Mouse (Mus musculus) ZHBTc4 (cell line): ENCODE data around the gene Eif1.
A peak's percentile ranks its signal among the peaks of the same experiment; 100 is the strongest.
"Not testable (repeated sequence)": the region's sequence is repeated elsewhere in the genome, so short reads cannot be mapped to it uniquely, and the experiment has no call there.

ENCODE experiments used
- DNase-seq: peaks from one replicate; pipeline ENCODE4 v3.0.0-alpha.2; 2011; ENCODE audit warnings: low read depth, low spot score

Gene Eif1

DNA sequence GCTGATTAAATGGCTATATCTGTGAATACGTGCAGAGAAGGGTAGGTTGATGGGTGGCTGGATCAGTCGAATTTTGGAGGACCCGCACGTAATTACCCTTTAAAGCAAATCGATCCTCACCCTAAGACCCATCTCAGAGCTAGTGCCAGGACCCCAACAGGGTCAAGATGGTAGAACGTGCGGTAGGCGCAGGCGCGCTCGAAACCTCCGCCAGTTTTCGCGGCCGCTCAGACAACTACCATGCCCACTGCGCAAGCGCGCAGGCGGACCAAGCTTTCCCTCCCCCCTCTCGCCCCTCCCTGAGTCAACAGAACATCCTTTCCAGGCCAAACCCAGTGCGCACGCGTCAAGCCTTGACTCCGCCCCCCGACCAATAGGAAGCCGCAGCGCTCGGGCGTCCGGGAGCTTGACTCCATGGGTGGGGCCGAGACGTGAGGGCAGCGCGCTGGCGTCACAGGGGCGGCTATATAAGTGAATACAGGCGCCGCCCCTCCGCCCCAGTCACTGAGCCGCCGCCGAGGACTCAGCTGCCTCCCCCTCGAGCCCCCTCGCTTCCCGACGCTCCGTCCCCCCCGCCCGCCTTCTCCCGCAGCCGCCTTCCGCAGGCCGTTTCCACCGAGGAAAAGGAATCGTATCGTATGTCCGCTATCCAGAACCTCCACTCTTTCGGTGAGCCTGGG lies at the start of gene Eif1:
Gene Eif1, plus strand, starts transcription at position 394 of the 680 bp plus-strand sequence.
- DNase-seq = peak; percentile 100

DNA sequence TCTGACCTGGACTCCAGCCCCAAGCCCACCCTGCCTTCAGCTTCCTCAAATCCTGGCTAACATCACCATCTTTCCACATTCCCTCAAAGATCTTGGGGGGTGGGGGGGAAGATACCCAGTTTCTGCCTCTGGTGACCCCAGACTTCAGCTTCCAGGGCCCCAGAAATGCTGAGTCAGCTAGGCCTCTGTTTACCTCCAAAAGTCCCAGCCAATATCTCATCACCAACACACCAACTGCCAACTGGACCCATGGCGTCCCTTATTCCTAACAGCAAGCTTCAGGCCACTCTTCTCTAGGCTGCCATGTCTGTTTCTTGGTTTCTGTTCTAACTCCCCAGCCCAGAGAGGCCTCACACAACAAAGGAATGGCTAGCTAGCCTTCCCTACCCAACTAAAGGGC lies 47.8 kb upstream of the Eif1 start:
- no peak for DNase-seq

DNA sequence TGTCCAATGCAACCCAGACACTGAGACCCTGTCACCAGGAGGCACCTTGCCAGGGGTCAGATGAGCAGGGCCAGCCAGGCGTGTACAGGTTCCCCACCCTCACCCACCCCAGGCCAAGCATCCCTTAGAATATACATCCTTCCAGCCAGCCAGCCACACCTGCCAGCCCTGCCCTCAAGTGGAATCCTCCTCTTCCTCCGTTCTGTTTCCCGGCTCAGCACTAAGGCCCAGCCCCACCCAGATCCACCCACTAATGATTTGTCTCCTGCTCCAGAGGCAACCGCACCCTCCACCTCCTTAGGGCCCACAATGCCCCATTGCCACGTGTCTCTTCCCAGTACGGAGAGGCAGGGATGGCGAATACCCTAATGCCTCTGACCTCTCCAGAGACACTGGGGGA lies 45.0 kb upstream of the Eif1 start:
- peak; percentile 92 for DNase-seq

DNA sequence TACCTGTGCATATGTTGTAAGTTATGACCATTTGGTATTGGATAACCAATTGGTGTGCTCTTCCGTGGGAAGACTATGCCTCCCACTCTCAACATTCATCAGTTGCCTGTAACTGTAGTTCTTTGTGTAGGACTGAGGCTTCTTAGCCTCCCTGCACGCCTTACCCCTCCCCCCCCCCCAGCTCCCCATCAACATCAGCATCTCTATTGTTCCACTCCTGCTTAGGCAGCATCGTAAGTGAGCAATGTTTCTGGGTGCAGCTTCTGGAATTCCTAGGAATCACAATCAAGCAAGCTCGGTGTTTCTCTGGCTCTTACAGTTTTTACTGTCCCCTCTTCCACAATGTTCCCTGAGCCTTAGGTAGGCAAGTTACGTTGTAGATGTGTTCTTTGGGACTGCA lies 44.2 kb upstream of the Eif1 start:
- DNase-seq = peak; percentile 88

DNA sequence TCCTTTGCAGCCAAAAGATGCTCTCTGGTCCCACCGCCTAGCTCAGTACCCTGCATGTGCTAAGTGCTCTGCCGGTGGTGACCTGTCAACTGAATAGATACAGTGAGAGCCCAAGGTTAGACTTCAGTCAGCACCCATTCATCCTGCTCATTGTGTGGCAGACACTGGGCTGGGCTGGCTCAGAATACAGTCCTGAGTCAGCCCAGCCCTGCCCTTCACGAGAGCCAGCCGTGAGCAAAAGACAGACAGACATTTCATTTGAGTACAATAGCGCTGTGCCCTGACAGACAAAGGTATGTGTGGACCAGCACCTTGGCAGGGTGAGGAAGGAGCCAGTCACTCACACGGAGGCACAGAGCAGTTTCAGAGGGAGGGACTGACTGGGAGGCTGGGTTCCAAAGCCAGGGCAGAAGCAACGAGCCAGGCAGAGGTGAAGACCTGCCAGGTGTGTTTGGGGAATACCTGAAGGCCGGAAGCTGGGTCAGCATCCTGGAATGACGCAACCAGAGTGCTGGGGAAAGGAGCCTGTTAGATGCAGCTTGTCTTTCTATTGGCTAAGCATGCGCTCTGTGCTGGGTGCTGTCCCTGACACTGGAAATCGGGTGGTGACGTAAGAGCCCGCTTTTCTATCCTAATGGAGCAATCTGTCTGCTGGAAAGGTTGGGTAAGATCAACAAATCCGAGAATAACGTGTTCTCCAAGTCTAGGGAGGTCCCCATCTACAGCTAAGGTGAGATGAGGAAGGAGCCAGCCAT lies 41.8 kb upstream of the Eif1 start:
- DNase-seq = peak; percentile 86

DNA sequence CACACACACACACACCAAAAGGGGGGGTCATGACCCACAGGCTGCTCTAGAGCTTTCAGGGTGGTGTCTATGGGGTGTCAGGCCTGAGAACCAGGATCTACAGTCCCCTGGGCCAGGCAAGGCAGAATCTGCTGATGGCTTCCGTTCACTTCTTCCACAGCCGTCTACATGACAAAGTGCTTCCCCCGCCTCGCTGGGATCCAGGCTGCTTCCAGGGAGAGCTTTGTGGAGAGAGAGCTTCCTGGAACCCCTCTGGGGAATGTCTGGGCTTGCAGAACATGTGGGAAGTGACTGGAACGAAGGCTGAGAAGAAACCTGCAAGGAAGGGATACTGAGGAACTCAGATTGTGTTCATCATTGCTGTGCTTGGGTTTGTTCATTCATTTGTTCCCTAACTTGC lies 40.9 kb upstream of the Eif1 start:
- peak; percentile 60 for DNase-seq

DNA sequence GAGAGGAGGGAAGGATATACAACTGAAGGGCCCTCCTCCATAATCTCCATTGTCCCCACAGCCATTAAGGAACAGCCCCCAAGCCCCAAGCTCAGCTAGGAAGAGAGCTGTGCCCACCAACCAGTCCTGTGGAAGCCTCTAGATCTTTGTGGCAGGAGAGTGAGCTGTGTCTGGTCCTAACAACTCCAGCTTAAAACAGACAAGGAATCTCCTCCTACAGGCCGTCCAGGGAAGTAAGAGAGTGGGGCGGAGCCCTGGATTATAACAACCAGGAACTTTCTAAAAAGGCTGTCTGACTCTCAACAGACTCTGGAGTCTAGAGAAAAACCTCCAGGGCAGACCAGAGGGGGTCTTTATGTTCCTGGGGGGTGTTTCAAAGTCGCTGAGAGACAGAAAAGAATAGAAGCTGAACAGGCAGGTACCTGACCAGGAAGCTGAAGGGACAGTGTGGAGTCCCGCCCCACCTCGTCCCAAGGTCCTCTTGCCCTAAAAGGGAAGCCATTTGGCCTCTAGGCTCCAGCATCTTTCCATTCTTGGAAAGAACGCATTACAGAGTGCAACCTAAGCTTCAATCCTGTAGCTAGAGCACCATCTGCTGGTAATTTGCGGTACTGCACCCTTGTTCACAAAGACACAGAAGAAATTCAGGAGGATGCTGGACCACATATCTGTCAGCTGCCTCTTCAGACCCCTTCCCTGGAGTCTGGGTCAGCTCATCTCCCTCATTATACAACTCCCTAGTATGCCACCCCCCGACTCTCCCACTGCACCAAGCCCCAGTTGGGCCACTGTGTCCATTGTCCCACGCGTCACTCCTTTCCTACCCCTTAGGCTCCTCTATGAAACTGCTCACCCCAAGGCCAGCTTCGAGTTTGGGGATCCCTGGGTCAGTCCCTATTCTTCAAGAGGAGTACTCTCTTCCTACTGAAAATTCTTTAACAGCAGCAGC lies 37.8 kb upstream of the Eif1 start:
- DNase-seq = peak; percentile 94

DNA sequence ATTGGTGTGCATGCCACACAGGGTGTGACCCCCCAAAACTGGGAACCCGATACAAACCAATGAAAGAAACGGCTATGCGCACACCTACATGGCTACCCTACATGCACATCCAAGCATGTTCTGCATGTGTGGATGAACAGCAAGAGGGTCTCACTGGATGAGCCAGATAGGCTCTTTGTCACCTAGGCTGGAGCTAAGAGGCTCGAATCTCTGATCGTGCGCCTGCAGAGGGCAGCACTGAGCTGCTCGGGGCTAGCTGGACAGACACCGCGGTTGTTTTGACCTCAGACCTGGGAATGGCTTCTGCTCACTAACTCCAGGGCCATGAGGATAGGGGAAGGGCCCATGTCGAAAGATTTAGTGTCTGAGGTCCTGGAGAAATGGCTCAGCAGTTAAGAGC lies 37.1 kb upstream of the Eif1 start:
- peak; percentile 93 for DNase-seq

DNA sequence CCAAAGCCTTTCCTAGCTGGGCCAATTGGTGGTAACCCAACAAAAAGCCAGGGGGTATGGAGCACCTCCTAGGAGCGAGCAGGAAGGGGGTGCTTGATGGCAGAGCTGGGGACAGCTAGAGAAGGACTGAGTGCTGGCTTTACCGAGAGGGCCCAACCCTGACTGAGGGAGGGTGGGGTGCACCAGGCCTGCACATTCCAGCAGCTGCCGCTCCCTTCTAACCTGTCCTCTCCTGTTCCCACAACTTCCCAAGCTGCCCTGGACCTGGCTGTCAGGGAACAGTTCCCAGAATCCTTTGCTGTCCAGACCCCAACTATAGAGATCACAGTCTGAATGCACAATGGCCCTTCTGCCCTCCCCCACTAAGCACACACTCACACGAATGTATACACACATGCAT lies 34.7 kb upstream of the Eif1 start:
- peak; percentile 90 for DNase-seq

DNA sequence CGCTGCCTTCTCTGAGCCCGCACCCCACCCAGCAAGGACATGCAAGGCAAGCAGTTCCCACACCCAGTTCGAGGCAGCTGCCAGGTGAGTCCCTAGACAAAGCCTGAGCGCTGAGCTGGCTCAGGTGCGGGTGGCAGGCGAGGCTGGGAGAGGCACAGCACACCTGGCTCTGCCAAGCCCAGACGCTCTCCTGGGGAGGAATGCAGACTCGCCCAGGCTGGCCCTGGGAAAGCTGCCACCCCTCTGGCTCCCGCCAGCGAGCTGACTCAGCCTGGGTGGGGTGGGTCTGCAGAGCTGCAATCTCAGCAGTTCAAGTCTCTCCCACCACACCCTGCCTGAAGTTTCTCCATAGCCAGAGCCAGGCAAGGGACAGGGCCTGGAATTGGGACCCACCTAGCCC lies 32.7 kb upstream of the Eif1 start:
- peak; percentile 79 for DNase-seq

DNA sequence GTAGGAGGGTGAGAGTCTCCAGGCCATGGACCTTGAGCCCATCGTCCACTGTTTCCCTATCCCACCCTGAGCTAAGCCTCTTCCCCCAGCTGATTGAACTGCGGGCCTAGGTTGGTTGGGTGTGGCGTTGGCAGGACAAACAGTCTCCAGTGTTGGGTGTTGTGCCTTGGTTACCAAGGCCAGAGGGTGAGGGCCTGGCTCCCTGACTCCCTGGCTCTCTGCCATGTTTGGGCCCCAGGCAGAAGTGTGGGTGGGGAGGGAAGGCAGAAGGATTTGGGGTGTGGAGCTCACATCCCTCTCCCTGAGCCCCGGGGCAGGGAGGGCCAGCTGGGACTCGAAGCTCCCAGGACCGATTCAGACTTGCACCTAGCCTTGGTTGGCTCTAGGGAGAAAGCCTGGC lies 30.7 kb upstream of the Eif1 start:
- DNase-seq = no peak

DNA sequence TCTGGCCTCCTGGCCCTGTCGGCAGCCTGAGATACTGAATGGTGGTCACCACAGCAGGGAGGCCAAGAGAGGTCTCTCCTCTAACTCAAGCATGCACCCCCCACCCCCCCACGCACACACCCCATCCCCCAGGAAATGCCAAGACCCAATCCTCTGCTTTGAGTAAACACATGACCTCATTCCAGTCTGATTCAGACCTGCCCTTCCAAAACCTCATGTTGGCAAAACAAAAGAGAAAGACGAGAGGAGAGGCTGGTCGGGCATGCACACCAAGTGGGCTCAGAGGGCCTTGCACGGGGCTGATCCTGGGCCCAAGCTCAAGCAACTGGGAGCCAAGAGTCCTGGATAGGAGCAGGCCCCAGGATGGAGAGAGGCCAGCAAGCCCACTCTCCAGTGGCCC lies 29.4 kb upstream of the Eif1 start:
- no peak for DNase-seq

DNA sequence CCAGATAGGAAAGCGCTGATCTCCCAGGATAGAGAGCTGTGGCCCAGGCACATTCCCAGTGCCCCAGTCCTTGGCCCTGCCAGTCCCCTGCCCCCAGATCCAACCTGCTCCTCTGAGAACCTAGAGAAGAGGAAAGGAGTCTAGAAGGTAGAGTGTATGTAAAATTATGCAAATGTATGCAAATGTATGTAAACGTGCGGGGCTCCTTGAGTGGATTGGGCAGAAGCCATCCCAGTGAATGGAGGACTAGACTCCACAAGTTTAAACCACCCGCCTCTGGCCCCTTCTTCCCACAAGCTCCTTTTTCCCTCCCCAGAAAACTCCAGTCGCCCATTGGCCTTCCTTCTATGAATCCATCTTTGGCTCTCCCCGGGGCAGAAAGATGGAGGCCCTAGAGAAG lies 26.8 kb upstream of the Eif1 start:
- DNase-seq = peak; percentile 75

DNA sequence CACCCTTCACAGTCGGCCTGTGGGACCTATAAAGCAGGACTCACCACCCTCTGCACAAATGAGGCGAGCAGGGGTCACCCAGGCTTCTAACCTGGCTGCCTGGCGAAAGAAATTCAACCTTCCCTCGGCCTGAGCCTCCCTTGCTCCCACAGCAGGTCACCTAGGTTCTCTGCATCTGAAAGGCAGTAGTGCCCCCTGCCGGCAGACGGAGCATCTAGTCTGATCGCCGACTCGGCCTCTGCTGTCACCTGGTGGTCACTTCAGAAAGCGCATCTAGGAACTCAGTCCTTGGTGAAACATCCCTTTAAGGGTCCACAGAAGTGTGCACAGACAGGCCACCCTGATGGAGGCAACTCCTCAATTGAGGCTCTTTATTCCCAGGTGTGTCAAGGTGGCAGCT lies 24.4 kb upstream of the Eif1 start:
- DNase-seq = peak; percentile 92

DNA sequence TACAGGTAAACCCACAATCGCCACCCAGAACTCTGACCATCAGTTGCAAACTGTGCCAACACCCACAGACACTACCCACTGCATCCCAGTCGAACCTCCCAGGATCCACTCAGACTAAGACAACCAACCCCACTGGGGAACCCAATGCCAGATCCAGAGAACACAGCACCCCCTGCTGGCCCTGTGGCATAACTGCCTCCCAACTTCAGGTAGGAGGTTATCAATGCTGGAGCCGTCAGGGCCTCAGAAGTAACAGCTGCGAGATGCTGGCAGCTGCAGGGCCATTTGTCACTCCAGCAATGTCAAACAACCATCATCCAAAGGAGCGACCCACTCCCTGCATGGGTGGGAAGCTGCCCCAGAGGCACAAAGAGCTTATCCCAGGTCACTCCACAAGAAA lies 21.9 kb upstream of the Eif1 start:
- peak; percentile 83 for DNase-seq

DNA sequence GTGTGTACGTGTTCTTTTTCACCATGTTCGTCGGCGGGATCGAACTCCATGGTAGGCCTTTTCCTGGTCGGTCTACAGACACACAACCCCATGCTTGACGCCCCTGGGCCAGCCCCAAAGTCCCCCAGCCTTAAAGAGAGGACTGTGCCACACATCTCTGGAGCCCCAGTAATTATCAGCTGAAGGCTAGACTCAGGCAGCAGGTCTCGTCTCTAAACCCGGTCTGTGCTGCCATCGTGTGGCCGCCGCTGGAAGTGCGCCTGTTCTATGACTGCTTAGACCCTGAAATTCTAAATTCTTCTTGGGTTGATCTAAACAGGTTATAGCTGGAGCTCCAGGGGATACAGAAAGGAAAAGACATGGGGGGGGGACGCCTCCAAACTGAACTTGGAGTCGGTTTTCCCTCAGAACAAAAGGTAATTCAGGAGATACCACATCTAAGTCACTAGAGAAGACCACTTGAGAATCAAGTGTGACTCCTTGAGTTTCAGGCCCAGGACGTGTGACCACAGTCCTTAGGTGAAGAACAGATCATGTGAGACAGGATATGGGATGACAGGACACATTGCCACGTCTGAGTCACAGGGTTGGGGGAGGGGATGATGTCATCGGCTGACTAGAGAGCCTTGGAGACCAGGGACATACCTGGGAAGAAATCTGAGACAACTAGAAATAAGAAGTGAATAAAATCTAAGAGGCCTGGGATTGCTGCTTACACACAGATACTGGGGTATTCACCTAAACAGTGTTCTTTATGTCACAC lies 21.2 kb upstream of the Eif1 start:
- peak; percentile 90 for DNase-seq

DNA sequence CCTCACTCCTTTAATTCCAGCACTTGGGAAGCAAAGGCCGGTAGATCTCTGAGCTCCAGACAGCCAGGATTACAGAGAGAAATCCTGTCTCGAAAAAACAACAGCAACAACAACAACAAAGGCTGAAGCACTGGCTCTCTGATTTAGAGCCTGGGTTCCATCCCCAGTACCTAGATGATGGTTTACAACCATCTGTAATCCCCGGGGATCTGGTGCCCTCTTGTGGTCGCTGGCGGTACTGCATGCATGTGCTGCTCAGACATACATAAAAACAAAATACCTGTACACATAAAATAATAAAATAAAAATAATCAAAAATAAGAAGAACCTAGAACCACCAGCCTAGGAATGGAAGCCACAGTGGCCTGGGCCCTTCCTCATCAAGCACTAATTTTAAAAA lies 19.4 kb upstream of the Eif1 start:
- peak; percentile 85 for DNase-seq

DNA sequence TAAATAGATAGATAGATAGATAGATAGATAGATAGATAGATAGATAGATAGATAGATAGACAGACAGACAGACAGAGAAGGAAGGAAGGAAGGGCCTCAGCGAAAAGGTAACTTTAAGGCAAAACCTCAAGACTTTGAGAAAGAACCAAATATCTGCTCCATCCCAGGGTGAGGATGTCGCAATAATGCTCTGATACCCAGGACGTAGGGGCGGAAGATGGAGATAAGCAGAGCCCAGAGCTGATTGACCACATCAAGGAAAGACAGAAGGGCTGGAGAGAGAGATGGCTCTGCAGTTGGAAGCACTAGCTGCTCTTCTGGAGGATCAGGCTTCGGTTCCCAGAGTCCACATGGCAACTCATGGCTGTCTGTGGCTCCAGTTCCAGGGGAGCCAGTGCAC lies 18.4 kb upstream of the Eif1 start:
- DNase-seq = no peak

DNA sequence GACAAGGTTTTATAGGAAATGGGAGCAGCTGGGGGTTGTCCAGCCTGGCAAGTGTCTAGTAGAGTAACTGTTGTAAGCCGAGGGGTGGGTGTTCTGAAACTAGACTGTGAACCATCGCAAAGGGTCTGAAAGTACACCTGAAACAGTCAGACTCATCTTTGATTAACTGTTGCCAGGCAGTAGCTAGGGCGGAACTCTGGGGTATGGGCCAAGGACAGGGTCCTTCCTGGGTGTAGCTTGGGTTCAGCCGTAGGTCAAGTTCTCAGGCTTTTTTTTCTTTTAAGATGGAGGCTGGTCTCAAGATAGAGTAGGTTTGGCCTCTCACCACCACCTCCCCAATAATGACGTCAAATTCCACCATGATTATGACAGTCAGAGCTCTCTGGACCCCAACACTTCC lies 11.8 kb upstream of the Eif1 start:
- peak; percentile 62 for DNase-seq

DNA sequence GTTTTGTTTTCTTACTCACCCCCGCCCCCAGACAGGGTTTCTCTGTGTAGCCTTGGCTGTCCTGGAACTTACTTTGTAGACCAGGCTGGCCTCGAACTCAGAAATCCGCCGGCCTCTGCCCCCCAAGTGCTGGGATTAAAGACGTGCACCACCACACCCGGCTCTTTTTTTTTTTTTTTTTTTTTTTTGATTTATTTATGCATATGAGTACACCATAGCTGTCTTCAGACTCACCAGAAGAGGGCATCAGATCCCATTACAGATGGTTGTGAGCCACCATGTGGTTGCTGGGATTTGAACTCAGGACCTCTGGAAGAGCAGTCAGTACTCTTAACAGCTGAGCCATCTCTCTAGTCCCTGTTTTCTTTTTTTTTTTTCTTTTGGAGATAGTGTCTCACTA lies 11.0 kb upstream of the Eif1 start:
- not testable (repeated sequence) for DNase-seq

DNA sequence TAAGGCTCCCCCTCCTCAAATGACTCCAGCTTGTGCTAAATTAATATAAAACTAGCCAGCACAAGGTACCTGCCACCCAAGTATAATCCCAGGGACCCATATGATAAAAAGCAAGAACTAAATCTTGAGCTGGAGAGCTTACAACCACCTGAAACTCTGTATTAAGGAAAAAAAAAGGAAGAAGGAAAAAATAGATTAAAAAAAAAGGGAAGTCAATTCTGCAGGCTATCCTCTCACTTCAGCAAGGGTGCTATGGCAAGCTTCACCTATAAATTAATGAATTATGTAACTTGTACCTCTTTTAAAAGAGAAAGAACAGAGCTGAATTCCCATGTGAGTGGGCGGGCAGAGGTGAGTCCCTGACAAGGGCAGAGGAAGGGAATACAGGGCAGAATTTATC lies 8.0 kb upstream of the Eif1 start:
- no peak for DNase-seq
